Mouse (Mus musculus): ENCODE results near the gene Lrpap1. TPM values are rescaled to one million over a fixed set of nuclear protein-coding genes. Genes with fewer than 3 reads are reported as not detected.

The Lrpap1 gene
- total RNA-seq, 1 experiment from 2014 or later: 67.4 TPM

- ATAC-seq (replicated peaks in 1 of 2; ENCODE audit: insufficient read depth in 1 of 2, low FRiP score in 2 of 2, low TSS enrichment in 1 of 2, low read depth in 1 of 2, poor library complexity in 2 of 2, severe bottlenecking in 2 of 2): 0 out of 4 replicates have a peak, but pooled peaks of 1 of the 2 experiments have one; percentile 4
Observed at GRCm38 (mm10) chr5:35073992-35074391, 31.6 kb downstream of the Lrpap1 start.

- no peak for ATAC-seq (replicated peaks in 1 of 2; ENCODE audit: insufficient read depth in 1 of 2, low FRiP score in 2 of 2, low TSS enrichment in 1 of 2, low read depth in 1 of 2, poor library complexity in 2 of 2, severe bottlenecking in 2 of 2)
Observed at GRCm38 (mm10) chr5:35073235-35073634, 32.3 kb downstream of the Lrpap1 start.

GRCm38 (mm10) chr5:35071855-35072254 is 33.7 kb downstream of the Lrpap1 start:
- ATAC-seq (replicated peaks in 1 of 2; ENCODE audit: insufficient read depth in 1 of 2, low FRiP score in 2 of 2, low TSS enrichment in 1 of 2, low read depth in 1 of 2, poor library complexity in 2 of 2, severe bottlenecking in 2 of 2): no peak

GRCm38 (mm10) chr5:35070953-35071352 is 34.6 kb downstream of the Lrpap1 start:
- ATAC-seq (replicated peaks in 1 of 2; ENCODE audit: insufficient read depth in 1 of 2, low FRiP score in 2 of 2, low TSS enrichment in 1 of 2, low read depth in 1 of 2, poor library complexity in 2 of 2, severe bottlenecking in 2 of 2): no peak

GRCm38 (mm10) chr5:35070314-35070713 is 35.3 kb downstream of the Lrpap1 start:
- ATAC-seq (replicated peaks in 1 of 2; ENCODE audit: insufficient read depth in 1 of 2, low FRiP score in 2 of 2, low TSS enrichment in 1 of 2, low read depth in 1 of 2, poor library complexity in 2 of 2, severe bottlenecking in 2 of 2): no peak

- ATAC-seq (replicated peaks in 1 of 2; ENCODE audit: insufficient read depth in 1 of 2, low FRiP score in 2 of 2, low TSS enrichment in 1 of 2, low read depth in 1 of 2, poor library complexity in 2 of 2, severe bottlenecking in 2 of 2): no peak
Observed at GRCm38 (mm10) chr5:35069841-35070240, 35.7 kb downstream of the Lrpap1 start.

GRCm38 (mm10) chr5:35060098-35060497 is 45.5 kb downstream of the Lrpap1 start:
- no peak for ATAC-seq (replicated peaks in 1 of 2; ENCODE audit: insufficient read depth in 1 of 2, low FRiP score in 2 of 2, low TSS enrichment in 1 of 2, low read depth in 1 of 2, poor library complexity in 2 of 2, severe bottlenecking in 2 of 2)

- ATAC-seq (replicated peaks in 1 of 2; ENCODE audit: insufficient read depth in 1 of 2, low FRiP score in 2 of 2, low TSS enrichment in 1 of 2, low read depth in 1 of 2, poor library complexity in 2 of 2, severe bottlenecking in 2 of 2): no peak
Observed at GRCm38 (mm10) chr5:35058216-35058615, 47.4 kb downstream of the Lrpap1 start.

- ATAC-seq (replicated peaks in 1 of 2; ENCODE audit: insufficient read depth in 1 of 2, low FRiP score in 2 of 2, low TSS enrichment in 1 of 2, low read depth in 1 of 2, poor library complexity in 2 of 2, severe bottlenecking in 2 of 2): no peak
Observed at GRCm38 (mm10) chr5:35057582-35057981, 48.0 kb downstream of the Lrpap1 start.

GRCm38 (mm10) chr5:35056604-35057432 is 48.7 kb downstream of the Lrpap1 start, which contains the start of gene Dok7:
TSS of gene Dok7 (plus strand) at chr5:35056766.
- ATAC-seq (replicated peaks in 1 of 2; ENCODE audit: insufficient read depth in 1 of 2, low FRiP score in 2 of 2, low TSS enrichment in 1 of 2, low read depth in 1 of 2, poor library complexity in 2 of 2, severe bottlenecking in 2 of 2): peak; percentile 44 to 59; a peak in 2 of 4 replicates

- no peak for ATAC-seq (replicated peaks in 1 of 2; ENCODE audit: insufficient read depth in 1 of 2, low FRiP score in 2 of 2, low TSS enrichment in 1 of 2, low read depth in 1 of 2, poor library complexity in 2 of 2, severe bottlenecking in 2 of 2)
Observed at GRCm38 (mm10) chr5:35055076-35055475, 50.5 kb downstream of the Lrpap1 start.

- ATAC-seq (replicated peaks in 1 of 2; ENCODE audit: insufficient read depth in 1 of 2, low FRiP score in 2 of 2, low TSS enrichment in 1 of 2, low read depth in 1 of 2, poor library complexity in 2 of 2, severe bottlenecking in 2 of 2): no peak
Observed at GRCm38 (mm10) chr5:35054628-35055027, 50.9 kb downstream of the Lrpap1 start.

GRCm38 (mm10) chr5:35050541-35050940 is 55.0 kb downstream of the Lrpap1 start:
- no peak for ATAC-seq (replicated peaks in 1 of 2; ENCODE audit: insufficient read depth in 1 of 2, low FRiP score in 2 of 2, low TSS enrichment in 1 of 2, low read depth in 1 of 2, poor library complexity in 2 of 2, severe bottlenecking in 2 of 2)

- ATAC-seq (replicated peaks in 1 of 2; ENCODE audit: insufficient read depth in 1 of 2, low FRiP score in 2 of 2, low TSS enrichment in 1 of 2, low read depth in 1 of 2, poor library complexity in 2 of 2, severe bottlenecking in 2 of 2): peak; percentile 65 to 70
Observed at GRCm38 (mm10) chr5:35043110-35043451, 62.5 kb downstream of the Lrpap1 start.

- peak; percentile 54 to 70 for ATAC-seq (replicated peaks in 1 of 2; ENCODE audit: insufficient read depth in 1 of 2, low FRiP score in 2 of 2, low TSS enrichment in 1 of 2, low read depth in 1 of 2, poor library complexity in 2 of 2, severe bottlenecking in 2 of 2)
Observed at GRCm38 (mm10) chr5:35042431-35043109, 63.0 kb downstream of the Lrpap1 start.
